Mouse (Mus musculus) heart, postnatal 10 days (tissue): ENCODE results near the gene Dst. TPM values are rescaled to one million over a fixed set of nuclear protein-coding genes. Genes with fewer than 3 reads are reported as not detected.

ENCODE experiments used
- DNase-seq, 2 experiments: peaks; one replicate each; pipeline ENCODE4 v3.0.0; 2021
- intact Hi-C: fragments of 180-260 bp; cut with DNase I; formaldehyde crosslinking; loops from one replicate; pipeline ENCODE4 v1.15.1; 2025
- total RNA-seq, 2 experiments: library from RNA; stranded (reverse); gene quantifications; 2 replicates each; pipeline ENCODE4 v1.2.3; 2021

The Dst gene
- total RNA-seq, 2 experiments from 2014 or later: 281 to 295 TPM

GRCm38 (mm10) chr1:34148039-34148438, 240.0 kb downstream of the Dst start:
- no peak for DNase-seq
- intact Hi-C loops: no loop called here

- peak; percentile 37 to 48 for DNase-seq
- intact Hi-C loops: no loop called here
These were observed 242.5 kb downstream of the Dst start for GRCm38 (mm10) chr1:34150416-34151093.

GRCm38 (mm10) chr1:34152683-34153082, 244.7 kb downstream of the Dst start:
- intact Hi-C loops: no loop called here
- no peak for DNase-seq

GRCm38 (mm10) chr1:34156058-34156457, 248.0 kb downstream of the Dst start:
- DNase-seq: no peak
- intact Hi-C loops: loop anchor here (2.0 kb wide), 1 partner anchor 13 kb away; no protein-coding TSS in a partner anchor

GRCm38 (mm10) chr1:34157702-34158101, 249.7 kb downstream of the Dst start:
- no peak for DNase-seq
- intact Hi-C loops: loop anchor here (2.0 kb wide), 1 partner anchor 15 kb away; no protein-coding TSS in a partner anchor

GRCm38 (mm10) chr1:34158822-34159221, 250.8 kb downstream of the Dst start:
- DNase-seq: no peak
- intact Hi-C loops: no loop called here

GRCm38 (mm10) chr1:34159898-34160297, 251.9 kb downstream of the Dst start:
- no peak for DNase-seq
- intact Hi-C loops: no loop called here

GRCm38 (mm10) chr1:34164616-34165295, 256.7 kb downstream of the Dst start:
- DNase-seq: peak; percentile 87 to 92
- intact Hi-C loops: loop anchor here (1.0 to 2.0 kb wide), 3 partner anchors 47 to 159 kb away; no protein-coding TSS in a partner anchor

GRCm38 (mm10) chr1:34165926-34166325, 257.9 kb downstream of the Dst start:
- peak; percentile 45 to 50 for DNase-seq
- intact Hi-C loops: loop anchor here (2.0 kb wide), 1 partner anchor 105 kb away; no protein-coding TSS in a partner anchor

- intact Hi-C loops: no loop called here
These were observed 259.4 kb downstream of the Dst start for GRCm38 (mm10) chr1:34167151-34168057.

GRCm38 (mm10) chr1:34169086-34169485, 261.1 kb downstream of the Dst start:
- intact Hi-C loops: no loop called here
- DNase-seq: no peak

More at GRCm38 (mm10) chr1:34167151-34168057, 259.4 kb downstream of the Dst start:
- DNase-seq: peak; percentile 78 to 80

GRCm38 (mm10) chr1:34174517-34174916, 266.5 kb downstream of the Dst start:
- intact Hi-C loops: no loop called here
- no peak for DNase-seq

GRCm38 (mm10) chr1:34174961-34175360, 266.9 kb downstream of the Dst start:
- DNase-seq: no peak
- intact Hi-C loops: no loop called here

- DNase-seq: no peak
- intact Hi-C loops: no loop called here
These were observed 270.1 kb downstream of the Dst start for GRCm38 (mm10) chr1:34178022-34178727.

GRCm38 (mm10) chr1:34179756-34180155, 271.7 kb downstream of the Dst start:
- intact Hi-C loops: no loop called here
- DNase-seq: no peak

- intact Hi-C loops: no loop called here
These were observed 274.6 kb downstream of the Dst start for GRCm38 (mm10) chr1:34182406-34183249.

GRCm38 (mm10) chr1:34183250-34183926, 275.4 kb downstream of the Dst start:
- intact Hi-C loops: no loop called here
- DNase-seq: no peak

More at GRCm38 (mm10) chr1:34182406-34183249, 274.6 kb downstream of the Dst start:
- no peak for DNase-seq

- peak in 1 of 2 experiments; percentile 27 for DNase-seq
- intact Hi-C loops: no loop called here
These were observed 276.2 kb downstream of the Dst start for GRCm38 (mm10) chr1:34184266-34184665.

GRCm38 (mm10) chr1:34186033-34186432, 278.0 kb downstream of the Dst start:
- intact Hi-C loops: no loop called here
- no peak for DNase-seq
